Mouse (Mus musculus): ENCODE measurements at regions not wholly inside any gene's neighbourhood (a gene's known extent, or its start where the extent isn't known, plus 50 kb on each side); places are given as distances from the start of the nearest gene placed in this dataset.
A peak's percentile ranks its signal among the peaks of the same experiment; 100 is the strongest.

GRCm38 (mm10) chr6:118330496-118330895 is 88.8 kb downstream of the Bms1 start:
- DNase-seq = no peak

DNA sequence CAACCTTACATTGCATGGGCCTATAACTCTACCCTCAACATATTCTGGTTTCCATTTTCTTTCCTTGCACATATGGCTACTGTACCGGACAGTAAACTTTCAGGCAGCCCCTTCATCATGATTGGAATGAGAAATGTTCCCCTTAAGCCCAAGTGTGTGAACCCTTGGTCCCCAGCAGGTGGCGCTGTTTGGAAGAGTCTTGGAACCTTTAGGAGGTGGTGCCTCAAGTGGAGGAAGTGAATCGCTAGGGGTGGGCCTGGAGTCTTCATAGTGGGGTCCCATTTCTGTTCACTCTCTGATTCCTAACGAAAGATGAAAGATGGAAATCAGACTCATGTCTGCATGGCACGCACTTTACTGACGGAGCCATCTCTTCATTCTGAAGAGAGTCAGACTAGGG is 91.8 kb downstream of the Bms1 start:
- DNase-seq = no peak

DNA sequence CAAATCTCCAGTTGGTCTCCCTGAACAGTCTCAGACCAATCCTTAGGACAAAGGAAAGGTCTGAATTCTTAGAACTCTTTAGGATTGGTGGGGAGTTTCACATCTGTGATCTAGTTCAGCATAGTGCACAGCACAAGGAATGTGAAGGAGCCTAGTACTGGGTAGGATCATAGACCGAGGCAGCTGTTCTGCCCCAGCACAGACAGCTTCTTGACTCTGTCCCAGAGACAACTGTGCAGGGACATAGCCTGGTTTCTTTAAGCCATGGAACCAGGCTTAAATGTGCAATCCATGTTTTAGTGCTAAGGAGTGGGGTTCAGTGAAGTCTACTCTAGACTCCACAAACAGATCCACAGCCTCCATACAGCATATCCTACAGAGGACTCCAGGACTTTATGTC is 93.6 kb downstream of the Bms1 start:
- DNase-seq = no peak

DNA sequence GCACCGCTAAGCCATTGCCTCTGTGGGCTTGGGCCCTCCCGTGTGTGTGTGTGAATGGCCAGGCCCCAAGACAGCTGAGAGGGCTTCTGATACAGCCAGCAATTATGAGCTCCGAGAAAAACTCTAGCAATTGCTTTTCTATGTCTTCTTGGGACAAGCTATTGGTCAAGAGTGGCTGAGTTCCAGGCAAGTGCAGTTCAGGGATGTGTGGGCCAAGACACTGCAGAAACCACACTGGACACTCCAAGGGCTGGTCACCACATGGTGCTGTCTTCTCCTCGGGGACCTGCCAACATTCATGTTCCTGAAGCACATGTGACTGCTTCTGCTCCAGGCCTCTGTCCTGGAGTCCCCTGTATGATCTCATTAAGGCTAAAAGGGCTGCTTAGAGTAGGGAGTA is 94.7 kb downstream of the Bms1 start:
- no peak for DNase-seq

GRCm38 (mm10) chr6:118323052-118323451 is 96.2 kb downstream of the Bms1 start:
- no peak for DNase-seq

- no peak for DNase-seq
Observed at GRCm38 (mm10) chr6:118322631-118323030, 96.6 kb downstream of the Bms1 start.

GRCm38 (mm10) chr6:118322061-118322460 is 97.2 kb downstream of the Bms1 start:
- no peak for DNase-seq

DNA sequence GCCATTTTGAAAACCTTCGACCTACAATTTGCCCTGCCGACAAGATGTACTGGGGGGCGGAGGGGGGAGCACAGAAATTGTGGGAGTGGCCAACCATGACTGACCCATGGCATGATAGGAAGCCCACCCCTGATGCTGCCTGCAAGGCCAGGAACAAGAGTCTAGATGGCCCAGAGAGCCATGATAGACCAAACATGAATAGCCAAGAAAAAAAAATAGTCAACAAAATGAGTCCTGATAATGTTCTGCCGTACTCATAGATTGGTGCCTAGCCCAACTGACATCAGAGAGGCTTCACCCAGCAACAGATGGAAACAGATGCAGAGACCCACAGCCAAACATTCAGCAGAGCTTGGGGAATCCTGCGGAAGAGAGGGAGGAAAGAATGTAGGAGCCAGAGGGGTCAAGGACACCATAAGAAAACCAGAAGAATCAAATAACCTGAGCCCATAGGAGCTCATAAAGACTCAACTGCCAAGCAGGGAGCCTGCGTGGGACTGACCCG is 99.2 kb downstream of the Bms1 start:
- DNase-seq = no peak

GRCm38 (mm10) chr6:118315881-118316280 is 103.4 kb downstream of the Bms1 start:
- DNase-seq = no peak

GRCm38 (mm10) chr6:118314941-118315687 is 104.2 kb downstream of the Bms1 start:
- no peak for DNase-seq

- no peak for DNase-seq
Observed at GRCm38 (mm10) chr6:118311081-118311480, 108.2 kb downstream of the Bms1 start.

- peak in 1 of 2 experiments; percentile 16 for DNase-seq
Observed at GRCm38 (mm10) chr6:118309923-118310322, 109.4 kb downstream of the Bms1 start.

- DNase-seq = no peak
Observed at GRCm38 (mm10) chr6:118308586-118308985, 110.7 kb downstream of the Bms1 start.

DNA sequence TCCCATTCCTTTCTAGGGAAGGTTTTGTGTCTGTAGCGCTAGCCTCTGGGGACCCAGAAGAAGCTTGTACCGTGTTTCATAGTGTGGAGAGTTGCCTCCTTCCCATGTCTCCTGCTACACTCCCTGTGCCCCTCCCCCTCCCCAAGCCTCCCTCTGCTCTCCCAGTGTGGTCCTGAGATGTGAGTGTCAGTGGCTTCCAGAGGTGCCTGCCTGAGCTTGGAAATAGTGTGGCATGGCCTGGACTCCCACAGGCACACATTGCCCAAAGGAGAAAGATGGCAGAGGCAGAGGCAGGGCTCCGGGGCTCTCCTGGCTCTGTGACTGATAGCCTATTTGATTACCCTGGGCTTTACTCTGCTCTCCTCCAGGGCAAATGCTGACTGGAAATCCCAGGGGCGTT is 110.0 kb upstream of the Ret start:
- no peak for DNase-seq

GRCm38 (mm10) chr6:118305209-118305608 is 107.7 kb upstream of the Ret start:
- no peak for DNase-seq

- peak in 1 of 2 experiments; percentile 17 for DNase-seq
Observed at GRCm38 (mm10) chr6:118302783-118303350, 105.3 kb upstream of the Ret start.

DNA sequence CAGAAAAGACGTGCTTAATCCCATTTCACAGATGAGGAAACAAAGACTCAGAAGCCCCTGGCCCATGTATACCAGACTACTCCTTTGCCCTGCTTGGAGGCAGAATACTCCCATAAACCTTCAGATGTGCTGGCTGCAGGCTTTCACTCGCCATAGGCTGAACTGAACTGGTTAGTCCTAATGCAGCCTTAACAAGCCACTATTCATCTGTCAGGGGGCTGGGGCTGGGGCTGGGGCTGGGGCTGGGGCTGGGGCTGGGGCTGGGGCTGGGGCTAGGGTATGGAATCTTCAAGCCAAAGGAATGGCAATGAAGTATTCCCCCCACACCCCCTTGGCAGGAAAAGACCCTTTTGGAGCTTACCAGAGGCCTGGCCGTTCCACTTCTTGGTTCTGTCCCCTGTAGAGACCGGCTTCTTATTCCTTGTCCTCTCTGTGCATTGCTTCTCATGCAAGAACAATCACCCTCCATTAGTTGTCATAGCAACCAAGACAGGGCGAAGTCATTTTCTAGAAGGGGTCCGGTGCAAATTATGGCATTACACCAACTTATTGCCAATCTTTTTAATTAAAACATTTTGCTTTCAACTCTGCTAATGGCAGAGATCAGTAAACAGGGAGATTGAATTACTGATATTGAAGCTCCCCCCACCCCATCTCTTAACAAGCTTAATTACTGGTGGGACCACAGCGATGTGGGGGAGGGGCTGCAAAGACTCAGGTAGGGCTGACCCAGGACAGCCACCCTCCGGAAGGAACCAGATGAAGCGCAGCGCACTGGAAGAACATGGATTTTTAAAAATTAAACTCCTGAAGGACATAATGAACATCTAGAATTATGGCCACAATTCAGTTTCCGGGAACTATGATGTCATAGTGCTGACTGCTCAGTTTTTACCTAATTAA is 104.6 kb upstream of the Ret start:
- DNase-seq = no peak

GRCm38 (mm10) chr6:118300781-118301180 is 103.3 kb upstream of the Ret start:
- DNase-seq = no peak

DNA sequence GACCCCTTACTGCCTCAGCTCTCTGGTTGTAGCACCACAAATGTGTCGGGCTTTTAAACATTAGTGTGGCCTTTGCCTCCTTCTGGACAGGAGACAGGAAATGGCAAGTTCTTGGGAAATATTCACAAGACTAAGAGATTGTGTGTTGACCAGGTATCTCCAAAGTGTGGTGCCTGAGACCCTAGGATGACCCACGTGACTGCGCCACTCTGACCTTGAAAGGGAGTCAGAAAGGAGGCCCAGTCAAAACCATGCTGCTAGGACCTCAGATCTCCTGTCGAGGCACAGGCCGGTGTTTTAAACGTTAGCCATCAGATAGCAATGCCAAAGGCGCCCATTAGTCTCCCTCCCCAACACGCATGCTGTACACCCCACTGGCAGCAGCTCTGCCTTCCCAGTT is 100.1 kb upstream of the Ret start:
- DNase-seq = no peak

GRCm38 (mm10) chr6:118293986-118294385 is 96.5 kb upstream of the Ret start:
- no peak for DNase-seq

GRCm38 (mm10) chr6:118292928-118293327 is 95.4 kb upstream of the Ret start:
- no peak for DNase-seq

- no peak for DNase-seq
Observed at GRCm38 (mm10) chr6:118292272-118292671, 94.8 kb upstream of the Ret start.

GRCm38 (mm10) chr6:118291426-118291825 is 93.9 kb upstream of the Ret start:
- DNase-seq = no peak
